Mouse (Mus musculus) neural tube, embryonic 11.5 days (tissue): ENCODE data around the gene Abtb1. TPM values are rescaled to one million over a fixed set of nuclear protein-coding genes. Genes with fewer than 3 reads are reported as not detected.

Source experiments
- ATAC-seq: fragments of 200-750 bp; cut with Nextera tagmentation; 2 replicates; pipeline ENCODE4 v1.8.0; 2017; ENCODE audit warnings: moderate number of reproducible peaks, mild to moderate bottlenecking, moderate TSS enrichment, moderate library complexity; ENCODE audit not compliant: insufficient read depth, low FRiP score, low TSS enrichment
- DNase-seq: peaks from one replicate; pipeline ENCODE4 v3.0.0-alpha.2; 2015; ENCODE audit warnings: low spot score
- H3K27ac ChIP-seq: fragments of 300-500 bp; sonication (generic); 2 replicates; pipeline ENCODE4 v1.5.1; 2014; ENCODE audit warnings: low read depth, mild to moderate bottlenecking, low read length
- H3K27me3 ChIP-seq: fragments of 300-500 bp; sonication (generic); 2 replicates; pipeline ENCODE4 v1.6.1; 2014; ENCODE audit warnings: mild to moderate bottlenecking, low read length, mixed read lengths; ENCODE audit not compliant: control insufficient read depth, insufficient read depth
- H3K36me3 ChIP-seq: fragments of 300-500 bp; sonication (generic); 2 replicates; pipeline ENCODE4 v1.6.1; 2014; ENCODE audit warnings: mild to moderate bottlenecking, low read length, moderate library complexity, mixed read lengths; ENCODE audit not compliant: control insufficient read depth, insufficient read depth
- H3K4me1 ChIP-seq: fragments of 300-500 bp; sonication (generic); 2 replicates; pipeline ENCODE4 v1.6.1; 2014; ENCODE audit warnings: low read length, mixed read lengths; ENCODE audit not compliant: control insufficient read depth, insufficient read depth
- H3K4me2 ChIP-seq: fragments of 300-500 bp; sonication (generic); 2 replicates; pipeline ENCODE4 v1.6.1; 2014; ENCODE audit warnings: low read depth, mild to moderate bottlenecking, moderate library complexity
- H3K4me3 ChIP-seq: fragments of 300-500 bp; sonication (generic); 2 replicates; pipeline ENCODE4 v1.5.1; 2014; ENCODE audit warnings: low read depth, low read length
- H3K9ac ChIP-seq: fragments of 300-500 bp; sonication (generic); 2 replicates; pipeline ENCODE4 v1.6.1; 2014; ENCODE audit warnings: mild to moderate bottlenecking, low read length
- H3K9me3 ChIP-seq: fragments of 300-500 bp; sonication (generic); 2 replicates; pipeline ENCODE4 v1.6.1; 2016; ENCODE audit warnings: low read length; ENCODE audit not compliant: control insufficient read depth
- WGBS: fragments of 180-500 bp; shearing (Covaris S2); extraction: QIAGEN DNeasy Blood & Tissue Kit; methylation state at CpG from one replicate; pipeline ENCODE4 v1.1.7; 2014; 5-methylcytosine and 5-hydroxymethylcytosine counted together
- polyA plus RNA-seq: library from polyadenylated mRNA; unstranded; fragments of >200 nt; fragmentation: Nextera tagmentation; extraction: Ambion mirVana; gene quantifications from 2 replicates; pipeline ENCODE4 v1.2.1, GENCODE M21; 2014

The Abtb1 gene
- polyA plus RNA-seq, 1 experiment from 2014 or later, result 28.4 TPM

- Histone ChIP-seq H3K4me3 (no peak overlapping the region), H3K27me3 (no peaks in the 10 kb centered on the region), H3K4me2 (no peak overlapping the region), H3K27ac (no peak overlapping the region), H3K36me3 (peaks cover 2% of the 10 kb centered on the region; the same call in 1 of the 2 replicates), H3K9ac (no peak overlapping the region), H3K4me1 (peaks cover 19% of the 10 kb centered on the region), H3K9me3 (no peaks in the 10 kb centered on the region)
- DNase-seq (no peak), ATAC-seq (no peak)
- WGBS, result 87% methylated on average over 7 of the region's 7 CpGs
These were observed 3.2 kb upstream of the Abtb1 start for GRCm38 (mm10) chr6:88844901-88845565.

GRCm38 (mm10) chr6:88843781-88844725 lies 2.3 kb upstream of the Abtb1 start:
- Histone ChIP-seq H3K9ac (no peak overlapping the region), H3K27ac (no peak overlapping the region)
- no peak for ATAC-seq

GRCm38 (mm10) chr6:88843241-88843640 lies 1.5 kb upstream of the Abtb1 start:
- ATAC-seq (no peak), DNase-seq (no peak)
- H3K27me3 ChIP-seq, result no peaks in the 10 kb centered on the region
- 77% methylated on average over 7 of the region's 7 CpGs for WGBS
- no peaks in the 10 kb centered on the region for H3K9me3 ChIP-seq
- H3K36me3 ChIP-seq, result no peaks in the 10 kb centered on the region; the same call in none of the 2 replicates
- H3K4me2 ChIP-seq, result peak overlapping the region; percentile 79
- peaks cover 19% of the 10 kb centered on the region for H3K4me1 ChIP-seq
- no peak overlapping the region; the same call in 1 of the 2 replicates for H3K9ac ChIP-seq
- peak overlapping the region; percentile 87 for H3K27ac ChIP-seq
- H3K4me3 ChIP-seq, result peak overlapping the region; percentile 72; the same call in 1 of the 2 replicates

More at GRCm38 (mm10) chr6:88843781-88844725, 2.3 kb upstream of the Abtb1 start:
- H3K4me2 ChIP-seq, result no peak overlapping the region
- no peaks in the 10 kb centered on the region for H3K27me3 ChIP-seq
- peaks cover 2% of the 10 kb centered on the region; the same call in 1 of the 2 replicates for H3K36me3 ChIP-seq
- DNase-seq, result no peak
- peaks cover 19% of the 10 kb centered on the region for H3K4me1 ChIP-seq
- H3K9me3 ChIP-seq, result no peaks in the 10 kb centered on the region
- 77% methylated on average over 9 of the region's 9 CpGs for WGBS
- H3K4me3 ChIP-seq, result no peak overlapping the region

GRCm38 (mm10) chr6:88842731-88843151 lies 957 bp upstream of the Abtb1 start:
- DNase-seq (no peak), ATAC-seq (no peak; the same call in 1 of the 2 replicates)
- H3K27me3 ChIP-seq, result no peaks in the 10 kb centered on the region
- H3K4me2 ChIP-seq, result peak overlapping the region; percentile 79
- H3K9ac ChIP-seq, result peak overlapping the region; percentile 63
- peaks cover 19% of the 10 kb centered on the region for H3K4me1 ChIP-seq
- under 1% methylated on average over 31 of the region's 32 CpGs for WGBS
- no peaks in the 10 kb centered on the region for H3K9me3 ChIP-seq
- H3K4me3 ChIP-seq, result peak overlapping the region; percentile 72
- peaks cover 2% of the 10 kb centered on the region for H3K36me3 ChIP-seq
- H3K27ac ChIP-seq, result peak overlapping the region; percentile 87

- H3K9me3 ChIP-seq, result no peaks in the 10 kb centered on the region
- WGBS, result under 1% methylated on average over 22 of the region's 22 CpGs
- H3K4me2 ChIP-seq, result peak overlapping the region; percentile 74
- peak overlapping the region; percentile 74 for H3K9ac ChIP-seq
- no peak for ATAC-seq
- peak overlapping the region; percentile 72 for H3K27ac ChIP-seq
- no peak for DNase-seq
- peaks cover 2% of the 10 kb centered on the region for H3K36me3 ChIP-seq
- H3K4me3 ChIP-seq, result peak overlapping the region; percentile 72
- H3K4me1 ChIP-seq, result peaks cover 19% of the 10 kb centered on the region
- H3K27me3 ChIP-seq, result no peaks in the 10 kb centered on the region
These were observed 337 bp downstream of the Abtb1 start for GRCm38 (mm10) chr6:88841514-88841780.

- DNase-seq (no peak), ATAC-seq (no peak)
- H3K4me2 ChIP-seq, result peak overlapping the region; percentile 74
- peak overlapping the region; percentile 72 for H3K4me3 ChIP-seq
- H3K4me1 ChIP-seq, result peaks cover 19% of the 10 kb centered on the region
- no peaks in the 10 kb centered on the region for H3K27me3 ChIP-seq
- peaks cover 3% of the 10 kb centered on the region for H3K36me3 ChIP-seq
- peak overlapping the region; percentile 72 for H3K27ac ChIP-seq
- H3K9me3 ChIP-seq, result no peaks in the 10 kb centered on the region
- peak overlapping the region; percentile 74 for H3K9ac ChIP-seq
- WGBS, result 59% methylated on average over 9 of the region's 9 CpGs
These were observed 832 bp downstream of the Abtb1 start for GRCm38 (mm10) chr6:88840791-88841513.

GRCm38 (mm10) chr6:88840211-88840610 lies 1.6 kb downstream of the Abtb1 start:
- Histone ChIP-seq H3K27me3 (no peaks in the 10 kb centered on the region), H3K4me1 (peaks cover 19% of the 10 kb centered on the region), H3K9me3 (no peaks in the 10 kb centered on the region), H3K4me3 (no peak overlapping the region), H3K4me2 (no peak overlapping the region; the same call in 1 of the 2 replicates), H3K36me3 (peaks cover 4% of the 10 kb centered on the region), H3K9ac (no peak overlapping the region), H3K27ac (no peak overlapping the region)
- no peak for DNase-seq
- WGBS, result 81% methylated on average over 3 of the region's 3 CpGs
- ATAC-seq, result no peak

- Histone ChIP-seq H3K9ac (no peak overlapping the region), H3K27me3 (no peaks in the 10 kb centered on the region), H3K9me3 (no peaks in the 10 kb centered on the region), H3K4me3 (no peak overlapping the region), H3K4me1 (peaks cover 19% of the 10 kb centered on the region), H3K36me3 (peaks cover 4% of the 10 kb centered on the region), H3K27ac (no peak overlapping the region), H3K4me2 (no peak overlapping the region)
- 86% methylated on average over 26 of the region's 26 CpGs for WGBS
- DNase-seq, result no peak
- ATAC-seq, result no peak
These were observed 2.4 kb downstream of the Abtb1 start for GRCm38 (mm10) chr6:88839135-88839970.
